Mouse (Mus musculus): Measurements from ENCODE around the gene Kiss1r. TPM values are rescaled to one million over a fixed set of nuclear protein-coding genes. Genes with fewer than 3 reads are reported as not detected.
A peak's percentile ranks its signal among the peaks of the same experiment; 100 is the strongest.

Kiss1r gene
- total RNA-seq, 2 experiments from 2014 or later: 5.3 to 10.3 TPM

- DNase-seq (ENCODE audit: low spot score in 2 of 2): no peak
Measured at GRCm38 (mm10) chr10:79896814-79897213, 20.0 kb upstream of the Kiss1r start.

DNA sequence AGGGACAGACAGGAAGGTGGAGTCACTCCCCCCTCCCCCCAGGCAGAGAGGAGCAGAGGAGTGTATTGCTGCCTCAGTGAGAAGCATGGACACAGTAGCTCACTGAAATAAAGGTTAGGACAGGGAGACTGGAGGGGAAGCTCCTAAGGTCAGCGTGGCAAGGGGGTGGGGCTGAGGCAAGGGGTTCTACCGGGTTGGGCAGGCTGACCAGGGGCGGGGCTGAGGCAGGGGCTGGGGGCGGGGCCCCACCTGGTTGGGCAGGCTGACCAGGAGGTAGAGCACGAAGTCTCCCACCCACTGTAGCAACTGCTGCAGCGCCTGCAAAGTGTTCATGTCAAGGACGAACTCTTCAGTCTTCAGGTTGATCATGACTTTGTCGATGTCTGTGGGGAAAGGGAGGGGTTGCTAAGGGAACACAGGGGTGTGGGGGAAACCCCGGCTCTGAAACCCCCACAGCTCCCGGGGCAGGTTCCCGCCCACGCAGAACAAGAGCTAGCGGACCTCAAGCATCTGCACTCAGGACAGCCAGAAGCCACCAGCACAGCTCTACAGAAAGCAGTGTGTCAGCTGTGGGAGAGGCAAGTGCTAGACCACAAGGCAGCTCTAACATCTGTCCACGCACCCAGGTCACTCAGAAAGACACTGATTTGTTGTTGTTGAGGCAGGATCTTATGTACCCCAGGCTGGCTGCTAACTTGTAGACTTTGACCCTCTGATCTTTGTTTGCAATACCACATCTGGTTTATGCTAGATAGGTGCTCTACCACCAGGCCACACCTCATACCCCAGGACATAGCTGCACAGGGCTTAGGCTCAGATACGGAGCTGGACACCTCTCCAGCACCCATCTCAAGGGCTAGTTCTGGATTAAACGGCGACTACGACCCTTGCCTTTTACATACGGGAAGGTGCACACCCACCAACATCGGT lies 19.2 kb upstream of the Kiss1r start:
- DNase-seq (ENCODE audit: low spot score in 2 of 2): no peak

- peak; percentile 82 to 91 for DNase-seq (ENCODE audit: low spot score in 2 of 2)
Measured at GRCm38 (mm10) chr10:79900951-79901410, 15.8 kb upstream of the Kiss1r start.

DNA sequence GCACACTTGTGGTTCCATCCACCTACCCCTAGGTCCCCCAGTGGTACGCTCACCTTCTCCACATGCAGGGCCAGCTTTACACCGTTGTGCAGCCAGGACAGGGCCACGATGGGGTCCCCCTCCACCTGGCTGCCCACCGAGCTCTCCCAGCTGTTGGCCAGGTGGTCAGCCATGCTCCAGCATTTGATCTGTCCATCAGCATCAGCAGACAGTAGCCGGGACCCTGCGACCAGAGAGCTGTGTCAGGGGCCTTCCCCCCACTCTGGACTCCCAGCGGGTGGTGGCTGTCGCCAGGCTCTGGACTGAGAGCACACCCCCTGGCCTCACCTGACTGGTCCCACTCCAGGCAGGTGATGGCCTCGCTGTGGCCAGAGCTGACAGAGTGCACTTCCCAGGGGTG lies 10.1 kb upstream of the Kiss1r start:
- DNase-seq (ENCODE audit: low spot score in 2 of 2): no peak

DNA sequence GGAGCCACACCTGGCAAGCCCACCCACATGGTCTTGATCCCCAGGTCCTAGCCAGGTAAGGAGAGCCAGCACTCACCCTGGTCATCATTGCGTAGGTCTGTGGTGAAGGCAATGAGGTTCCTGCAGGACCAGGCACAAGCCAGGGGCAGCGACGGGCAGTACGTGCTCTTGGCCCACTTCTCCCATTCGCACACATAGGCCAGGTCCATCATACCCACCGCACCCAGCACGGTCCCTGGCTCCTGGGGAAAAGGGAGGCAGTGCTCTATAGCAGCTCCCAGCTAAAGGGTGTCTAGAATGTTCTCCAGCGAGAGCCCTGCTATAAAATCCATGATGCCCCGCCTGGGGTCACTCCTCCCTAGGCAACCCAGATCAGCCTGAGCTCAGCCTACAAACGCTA lies 9.4 kb upstream of the Kiss1r start:
- DNase-seq (ENCODE audit: low spot score in 2 of 2): no peak

DNA sequence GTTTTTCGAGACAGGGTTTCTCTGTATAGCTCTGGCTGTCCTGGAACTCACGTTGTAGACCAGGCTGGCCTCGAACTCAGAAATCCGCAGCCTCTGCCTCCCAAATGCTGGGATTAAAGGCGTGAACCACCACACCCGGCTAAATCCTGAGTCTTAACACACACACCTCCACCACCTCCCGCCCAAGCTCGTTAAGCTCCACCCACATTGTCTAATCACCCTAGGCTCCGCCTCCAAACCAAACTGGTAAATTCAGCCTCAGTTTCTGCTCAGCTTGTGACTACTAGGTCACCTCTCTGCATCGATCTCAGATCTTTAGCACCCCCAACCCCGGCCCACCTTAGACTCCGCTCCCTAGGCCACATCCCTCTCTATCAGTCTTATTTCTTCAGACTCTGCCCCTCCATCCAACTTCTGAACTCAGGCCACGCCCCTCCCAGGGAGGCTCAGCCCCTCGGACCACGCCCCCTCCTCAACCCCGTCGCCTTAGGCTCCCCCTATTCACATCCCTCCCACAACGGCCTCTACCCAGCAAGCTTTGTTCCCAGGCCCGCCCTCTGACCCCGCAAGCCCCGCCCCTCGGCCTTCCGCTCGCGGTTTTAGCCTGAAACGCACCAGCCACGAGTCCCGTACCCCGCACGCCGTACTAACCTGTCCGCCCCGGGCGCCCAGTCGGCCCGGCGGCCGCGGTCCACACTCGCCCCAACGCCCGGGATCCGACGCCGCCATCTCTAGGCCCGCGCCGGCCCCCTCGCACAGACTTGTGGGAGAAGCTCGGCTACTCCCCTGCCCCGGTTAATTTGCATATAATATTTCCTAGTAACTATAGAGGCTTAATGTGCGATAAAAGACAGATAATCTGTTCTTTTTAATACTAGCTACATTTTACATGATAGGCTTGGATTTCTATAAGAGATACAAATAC lies 8.3 kb upstream of the Kiss1r start, which contains the start of gene Med16:
Gene Med16, minus strand, starts transcription at position 757 of the 925 bp plus-strand sequence.
- DNase-seq (ENCODE audit: low spot score in 2 of 2): peak; percentile 90 to 94

DNA sequence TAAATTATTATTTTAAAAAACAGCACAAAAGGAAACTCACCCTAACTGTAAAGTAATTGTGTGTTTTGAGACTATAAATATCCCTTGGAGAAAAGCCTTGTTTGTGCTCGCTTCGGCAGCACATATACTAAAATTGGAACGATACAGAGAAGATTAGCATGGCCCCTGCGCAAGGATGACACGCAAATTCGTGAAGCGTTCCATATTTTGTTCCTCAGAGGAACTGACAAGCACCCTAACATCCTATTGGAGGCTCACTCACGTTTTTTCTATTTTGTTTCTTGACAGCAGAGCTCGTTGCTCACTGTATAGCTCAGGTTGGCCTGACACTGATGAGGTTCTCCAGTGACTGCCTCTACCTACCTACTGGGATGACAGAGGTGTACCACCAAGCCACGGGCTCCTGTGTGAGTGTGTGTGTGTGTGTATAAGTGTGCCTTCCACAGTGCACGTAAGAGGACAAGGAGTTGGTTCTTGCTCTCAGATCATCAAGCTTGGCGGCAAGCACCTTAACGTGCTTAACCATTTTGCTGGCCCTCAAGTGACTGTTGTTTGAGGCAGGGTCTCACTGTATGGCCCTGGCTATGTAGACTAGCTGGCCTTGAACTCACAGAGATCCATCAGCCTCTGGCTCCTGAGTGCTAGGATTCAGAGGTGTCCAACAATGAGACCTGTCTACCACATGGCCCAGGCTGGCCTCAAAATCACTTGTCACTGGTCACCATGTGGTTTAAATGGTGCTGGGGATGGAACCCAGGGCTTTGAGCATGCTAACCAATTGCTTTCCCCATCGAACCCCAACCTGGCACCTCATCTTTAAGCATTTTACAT lies 7.5 kb upstream of the Kiss1r start:
- DNase-seq (ENCODE audit: low spot score in 2 of 2): no peak

GRCm38 (mm10) chr10:79910556-79910955 lies 6.2 kb upstream of the Kiss1r start, which contains the start of gene Gm26602:
Gene Gm26602, plus strand, starts transcription at chr10:79910856.
- no peak for DNase-seq (ENCODE audit: low spot score in 2 of 2)

DNA sequence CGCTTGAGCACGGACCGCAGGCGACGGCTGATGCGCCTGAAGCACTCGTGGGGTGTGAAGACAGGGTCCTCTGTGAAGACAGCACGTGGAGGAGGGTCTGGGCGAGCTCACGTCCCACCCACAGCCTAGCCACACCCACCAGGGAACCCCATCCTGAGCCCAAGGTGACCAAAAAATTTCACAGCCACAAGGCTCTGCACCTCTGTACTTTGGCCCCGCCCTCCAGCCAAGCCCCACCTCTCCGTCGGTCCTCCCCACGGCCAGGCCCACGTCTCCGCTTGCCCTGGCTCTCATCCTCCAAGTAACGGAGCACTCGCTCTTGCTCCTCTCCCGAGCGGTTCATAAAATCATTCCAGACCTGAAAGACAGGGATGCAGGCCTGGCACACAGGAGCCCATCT lies 4.4 kb upstream of the Kiss1r start:
- DNase-seq (ENCODE audit: low spot score in 2 of 2): no peak

- DNase-seq (ENCODE audit: low spot score in 2 of 2): no peak
Measured at GRCm38 (mm10) chr10:79914131-79914947, 2.4 kb upstream of the Kiss1r start.

DNA sequence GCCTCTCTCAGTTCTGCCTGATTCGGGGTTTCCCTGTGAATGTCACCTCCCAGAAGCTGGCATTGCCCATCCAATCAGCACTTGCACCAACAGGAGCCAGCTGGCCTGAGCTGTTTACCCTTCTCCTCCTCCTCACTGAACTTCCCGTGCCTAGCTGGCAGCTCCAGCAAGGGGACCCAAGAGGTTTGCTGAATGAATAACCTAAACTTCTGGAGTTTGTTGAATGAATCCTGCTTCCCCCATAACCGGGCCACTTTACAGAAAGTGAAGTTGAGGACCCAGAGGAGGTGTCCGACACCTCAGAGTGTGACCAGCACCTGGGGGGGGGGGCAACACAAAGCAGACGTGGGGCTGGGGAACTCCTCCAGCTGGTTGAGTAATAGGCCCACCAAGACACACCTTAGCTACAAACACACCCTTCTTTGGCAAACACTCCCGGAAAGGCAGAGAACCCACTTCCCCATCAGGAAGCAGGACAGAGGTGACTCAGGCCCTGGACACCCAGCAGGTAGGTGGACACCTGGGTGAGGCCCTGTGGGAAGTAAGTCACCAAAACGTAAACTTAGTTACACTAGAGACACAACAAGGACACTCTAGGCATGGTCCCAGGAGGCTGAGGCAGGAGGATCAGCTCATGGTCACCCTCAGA lies 1.7 kb upstream of the Kiss1r start:
- no peak for DNase-seq (ENCODE audit: low spot score in 2 of 2)

DNA sequence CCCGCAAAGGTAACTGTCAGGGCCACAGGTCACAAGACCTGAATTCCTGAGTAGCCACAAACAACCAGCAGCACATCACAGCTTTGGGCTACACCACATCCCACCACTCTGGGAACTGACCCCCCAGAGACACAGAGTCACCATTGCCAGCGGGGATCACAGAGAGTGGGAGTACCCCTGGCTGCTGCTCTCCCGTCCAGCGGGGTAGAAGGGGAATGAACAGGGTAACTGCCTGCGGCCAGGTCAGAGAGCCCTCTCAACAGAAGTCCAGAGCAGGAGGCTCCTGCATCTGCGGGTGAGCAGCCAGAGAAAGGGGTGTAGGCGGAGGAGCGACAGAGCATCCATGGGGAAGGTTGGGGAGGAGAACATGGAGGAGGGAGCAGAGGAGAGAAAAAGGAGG lies 690 bp upstream of the Kiss1r start:
- DNase-seq (ENCODE audit: low spot score in 2 of 2): no peak

GRCm38 (mm10) chr10:79917532-79918100 lies 845 bp downstream of the Kiss1r start:
- DNase-seq (ENCODE audit: low spot score in 2 of 2): no peak

DNA sequence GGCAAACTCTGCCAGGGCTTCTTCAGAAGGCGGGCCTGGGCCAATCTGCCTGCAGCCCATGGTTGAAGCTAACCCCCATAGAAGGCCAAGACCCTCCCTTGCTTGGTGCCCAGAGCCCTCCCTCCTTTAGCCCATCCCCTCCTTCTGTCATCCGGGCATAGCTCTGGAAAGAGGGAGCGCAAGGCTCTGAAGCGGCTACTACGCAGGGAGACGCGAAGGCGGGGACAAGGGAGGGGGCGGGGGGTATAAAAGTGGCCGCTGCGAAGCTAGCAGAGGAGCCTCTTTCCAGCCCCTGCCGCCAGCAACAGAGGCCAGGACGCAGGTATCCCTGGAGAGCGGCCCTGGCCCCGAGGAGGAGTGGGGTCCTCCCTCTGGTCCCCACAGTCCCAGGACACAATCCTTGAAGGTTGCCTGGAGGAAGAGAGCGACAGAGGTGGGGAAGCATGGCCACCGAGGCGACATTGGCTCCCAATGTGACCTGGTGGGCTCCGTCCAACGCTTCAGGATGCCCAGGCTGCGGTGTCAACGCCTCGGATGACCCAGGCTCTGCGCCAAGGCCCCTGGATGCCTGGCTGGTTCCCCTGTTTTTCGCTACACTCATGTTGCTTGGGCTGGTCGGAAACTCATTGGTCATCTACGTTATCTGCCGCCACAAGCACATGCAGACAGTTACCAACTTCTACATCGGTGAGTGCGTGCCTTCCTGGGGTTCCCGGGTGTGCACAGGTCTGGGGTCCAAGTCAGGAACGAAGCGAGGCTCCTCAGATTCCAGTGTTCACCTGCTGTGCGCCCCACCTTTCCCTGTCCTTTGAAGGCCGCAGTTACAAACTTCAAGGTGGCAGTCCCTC lies 1.7 kb downstream of the Kiss1r start:
- DNase-seq (ENCODE audit: low spot score in 2 of 2): no peak

DNA sequence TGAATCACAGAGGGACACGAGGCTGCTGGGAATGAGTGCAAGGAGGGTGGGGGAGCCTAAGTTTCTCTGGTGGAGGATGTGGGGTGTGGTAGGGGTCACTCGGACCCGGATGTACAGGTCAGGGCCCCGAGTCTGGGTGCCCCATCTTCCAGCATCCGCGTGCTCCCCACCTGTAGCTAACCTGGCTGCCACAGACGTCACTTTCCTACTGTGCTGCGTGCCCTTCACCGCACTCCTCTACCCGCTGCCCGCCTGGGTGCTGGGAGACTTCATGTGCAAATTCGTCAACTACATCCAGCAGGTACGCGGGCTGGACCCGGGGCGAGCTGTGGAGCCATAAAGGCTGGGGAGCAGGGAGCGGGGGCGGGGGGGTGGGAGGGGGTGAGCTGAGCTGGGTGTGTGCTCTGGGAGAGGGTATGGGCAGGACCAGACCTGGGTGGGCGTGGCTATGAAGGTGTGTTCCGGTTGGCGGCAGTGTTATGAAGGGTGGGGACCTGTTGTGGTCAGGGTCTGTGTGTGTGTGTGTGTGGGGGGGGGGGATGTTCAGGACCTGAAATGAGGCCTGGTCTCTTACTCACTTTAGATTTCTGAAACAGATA lies 2.6 kb downstream of the Kiss1r start:
- no peak for DNase-seq (ENCODE audit: low spot score in 2 of 2)

DNA sequence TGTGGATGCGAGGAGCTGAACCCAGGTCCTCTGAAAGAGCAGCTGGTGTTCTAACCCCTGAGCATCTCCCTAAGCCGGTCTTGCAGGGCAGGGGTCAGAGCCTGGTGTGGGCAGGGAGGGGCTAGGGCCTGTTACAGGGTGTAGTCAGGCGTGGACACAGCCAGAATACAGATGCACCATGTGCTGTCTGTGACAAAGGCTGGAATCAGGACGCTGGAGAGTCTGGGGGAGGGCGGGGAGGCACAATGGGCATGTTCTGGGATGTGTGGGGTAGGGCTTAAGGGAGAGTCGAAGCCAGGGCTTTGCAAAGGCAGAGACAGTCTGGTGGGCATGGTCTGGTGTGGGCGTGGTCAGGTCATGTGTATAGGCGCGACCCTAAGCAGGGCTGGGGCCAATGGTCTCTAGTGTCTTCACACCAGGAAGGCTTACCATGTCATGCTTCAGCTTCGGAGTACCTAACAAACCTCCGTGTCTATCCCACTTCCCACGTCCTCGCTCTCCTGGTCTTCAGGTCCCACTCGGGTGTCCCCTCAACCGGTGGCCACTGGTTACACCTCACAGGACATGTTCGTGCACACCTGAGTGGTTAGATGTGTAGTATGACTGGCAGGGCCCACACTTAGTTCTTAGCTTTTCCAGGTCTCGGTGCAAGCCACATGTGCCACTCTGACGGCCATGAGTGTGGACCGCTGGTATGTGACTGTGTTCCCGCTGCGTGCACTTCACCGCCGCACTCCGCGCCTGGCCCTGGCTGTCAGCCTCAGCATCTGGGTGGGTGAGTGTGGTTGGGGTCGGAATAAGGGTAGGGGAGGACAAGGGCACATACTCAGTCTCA lies 3.5 kb downstream of the Kiss1r start:
- DNase-seq (ENCODE audit: low spot score in 2 of 2): no peak
